Mouse (Mus musculus) urinary bladder, postnatal 10 days (tissue): ENCODE measurements around the gene Fam210b.

Source experiments
- DNase-seq: peaks from one replicate; pipeline ENCODE4 v3.0.0; 2022; ENCODE audit warnings: low spot score

The Fam210b gene

GRCm38 (mm10) chr2:172350773-172351172 is 5.4 kb downstream of the Fam210b start:
- no peak for DNase-seq

- no peak for DNase-seq
Measured at GRCm38 (mm10) chr2:172353218-172353617, 7.9 kb downstream of the Fam210b start.

- no peak for DNase-seq
Measured at GRCm38 (mm10) chr2:172354761-172355160, 9.4 kb downstream of the Fam210b start.

- no peak for DNase-seq
Measured at GRCm38 (mm10) chr2:172355833-172356232, 10.5 kb downstream of the Fam210b start.

GRCm38 (mm10) chr2:172363176-172363575 is 17.8 kb downstream of the Fam210b start:
- no peak for DNase-seq

- peak; percentile 68 for DNase-seq
Measured at GRCm38 (mm10) chr2:172370411-172371223, 25.3 kb downstream of the Fam210b start, which contains the start of the genes Aurka and Cstf1. TSS of gene Aurka (minus strand) at chr2:172370535. TSS of gene Cstf1 (plus strand) at chr2:172370681.

GRCm38 (mm10) chr2:172371258-172371657 is 25.9 kb downstream of the Fam210b start:
- no peak for DNase-seq

- no peak for DNase-seq
Measured at GRCm38 (mm10) chr2:172376551-172376950, 31.2 kb downstream of the Fam210b start.

GRCm38 (mm10) chr2:172376999-172377515 is 31.7 kb downstream of the Fam210b start:
- DNase-seq, result no peak

- no peak for DNase-seq
Measured at GRCm38 (mm10) chr2:172378332-172378731, 33.0 kb downstream of the Fam210b start.

GRCm38 (mm10) chr2:172380513-172380912 is 35.1 kb downstream of the Fam210b start:
- DNase-seq, result no peak

GRCm38 (mm10) chr2:172381341-172381740 is 36.0 kb downstream of the Fam210b start:
- no peak for DNase-seq

GRCm38 (mm10) chr2:172381898-172382297 is 36.5 kb downstream of the Fam210b start:
- DNase-seq, result no peak

GRCm38 (mm10) chr2:172384715-172385114 is 39.4 kb downstream of the Fam210b start:
- DNase-seq, result no peak

- no peak for DNase-seq
Measured at GRCm38 (mm10) chr2:172390341-172390740, 45.0 kb downstream of the Fam210b start.

GRCm38 (mm10) chr2:172392041-172392521 is 46.7 kb downstream of the Fam210b start:
- DNase-seq, result no peak

- DNase-seq, result no peak
Measured at GRCm38 (mm10) chr2:172393391-172394051, 48.2 kb downstream of the Fam210b start, which contains the start of gene Cass4. TSS of gene Cass4 (plus strand) at chr2:172393794.

GRCm38 (mm10) chr2:172394052-172394392 is 48.7 kb downstream of the Fam210b start:
- no peak for DNase-seq

- no peak for DNase-seq
Measured at GRCm38 (mm10) chr2:172394671-172395070, 49.3 kb downstream of the Fam210b start.

GRCm38 (mm10) chr2:172395961-172396360 is 50.6 kb downstream of the Fam210b start:
- no peak for DNase-seq

- DNase-seq, result no peak
Measured at GRCm38 (mm10) chr2:172399901-172400300, 54.5 kb downstream of the Fam210b start.

GRCm38 (mm10) chr2:172401116-172401825 is 55.9 kb downstream of the Fam210b start:
- no peak for DNase-seq
